Mouse (Mus musculus): ENCODE data around the gene Trp53i13. TPM values are rescaled to one million over a fixed set of nuclear protein-coding genes. Genes with fewer than 3 reads are reported as not detected.

Trp53i13 gene
- total RNA-seq, 1 experiment from 2014 or later, result 9.6 TPM

- peak; percentile 93 for DNase-seq
These were observed 7.4 kb downstream of the Trp53i13 start for GRCm38 (mm10) chr11:77508068-77509021.

GRCm38 (mm10) chr11:77507426-77507825 lies 8.4 kb downstream of the Trp53i13 start:
- DNase-seq, result no peak

- DNase-seq, result no peak
These were observed 8.8 kb downstream of the Trp53i13 start for GRCm38 (mm10) chr11:77506941-77507340.

GRCm38 (mm10) chr11:77506273-77506672 lies 9.5 kb downstream of the Trp53i13 start:
- DNase-seq, result no peak

- no peak for DNase-seq
These were observed 10.3 kb downstream of the Trp53i13 start for GRCm38 (mm10) chr11:77505291-77505980.

GRCm38 (mm10) chr11:77504377-77504776 lies 11.4 kb downstream of the Trp53i13 start:
- peak; percentile 54 for DNase-seq

GRCm38 (mm10) chr11:77503511-77503910 lies 12.3 kb downstream of the Trp53i13 start:
- DNase-seq, result peak; percentile 32

- DNase-seq, result no peak
These were observed 13.3 kb downstream of the Trp53i13 start for GRCm38 (mm10) chr11:77502481-77502880.

- no peak for DNase-seq
These were observed 13.8 kb downstream of the Trp53i13 start for GRCm38 (mm10) chr11:77501971-77502370.

GRCm38 (mm10) chr11:77501392-77501791 lies 14.4 kb downstream of the Trp53i13 start:
- peak; percentile 86 for DNase-seq

GRCm38 (mm10) chr11:77500361-77501325 lies 15.1 kb downstream of the Trp53i13 start:
- DNase-seq, result no peak

GRCm38 (mm10) chr11:77499354-77499753 lies 16.4 kb downstream of the Trp53i13 start:
- DNase-seq, result no peak

- DNase-seq, result peak; percentile 39
These were observed 17.3 kb downstream of the Trp53i13 start for GRCm38 (mm10) chr11:77498261-77499139.

GRCm38 (mm10) chr11:77497851-77498250 lies 17.9 kb downstream of the Trp53i13 start:
- DNase-seq, result peak; percentile 57

GRCm38 (mm10) chr11:77497341-77497756 lies 18.4 kb downstream of the Trp53i13 start:
- peak; percentile 83 for DNase-seq

GRCm38 (mm10) chr11:77495507-77495906 lies 20.3 kb downstream of the Trp53i13 start:
- DNase-seq, result no peak

- no peak for DNase-seq
These were observed 21.0 kb downstream of the Trp53i13 start for GRCm38 (mm10) chr11:77494782-77495181.

- no peak for DNase-seq
These were observed 21.5 kb downstream of the Trp53i13 start for GRCm38 (mm10) chr11:77494344-77494676.

GRCm38 (mm10) chr11:77493512-77494343 lies 22.1 kb downstream of the Trp53i13 start, which contains the start of gene Git1:
TSS of gene Git1 (plus strand) at chr11:77493562.
- DNase-seq, result peak; percentile 74

GRCm38 (mm10) chr11:77492911-77493332 lies 22.9 kb downstream of the Trp53i13 start:
- peak; percentile 97 for DNase-seq

All from adrenal gland, postnatal 14 days (tissue).